Mouse (Mus musculus) myocyte (in vitro differentiated cells): ENCODE results near the gene Adgrb3. TPM values are rescaled to one million over a fixed set of nuclear protein-coding genes. Genes with fewer than 3 reads are reported as not detected.

Experiments
- H3K27me3 ChIP-seq: one replicate; pipeline ENCODE4 v1.6.1; 2011; ENCODE audit not compliant: control insufficient read depth, insufficient read depth, insufficient read length
- H3K36me3 ChIP-seq: one replicate; pipeline ENCODE4 v1.6.1; 2011; ENCODE audit not compliant: control insufficient read depth, insufficient read depth
- H3K4me2 ChIP-seq: one replicate; pipeline ENCODE4 v1.6.1; 2011; ENCODE audit warnings: low read depth, control low read depth
- H3K4me3 ChIP-seq: one replicate; pipeline ENCODE4 v1.5.1; 2011; ENCODE audit warnings: mild to moderate bottlenecking, control low read depth, moderate library complexity
- H3K79me2 ChIP-seq: one replicate; pipeline ENCODE4 v1.6.1; 2011; ENCODE audit not compliant: control insufficient read depth, insufficient read depth
- H3ac ChIP-seq: one replicate; pipeline ENCODE4 v1.6.1; 2011; ENCODE audit not compliant: control insufficient read depth, insufficient read length
- CEBPB ChIP-seq: IDR thresholded peaks from 2 replicates; pipeline ENCODE4 v1.6.1; 2011; ENCODE audit warnings: mild to moderate bottlenecking, moderate library complexity; ENCODE audit not compliant: poor library complexity, insufficient read depth, severe bottlenecking
- E2F4 ChIP-seq: IDR thresholded peaks from one replicate; pipeline ENCODE4 v1.6.1; 2011; ENCODE audit warnings: mild to moderate bottlenecking, control low read depth, moderate library complexity; ENCODE audit not compliant: insufficient read depth
- MAX ChIP-seq: IDR thresholded peaks from one replicate; pipeline ENCODE4 v1.6.1; 2011; ENCODE audit warnings: low read depth, mild to moderate bottlenecking, control low read depth
- MYOD1 ChIP-seq, 3 experiments: IDR thresholded peaks; one replicate each; pipeline ENCODE4 v1.6.1; 2011; ENCODE audit warnings: control low read depth in 2 of 3, low read depth in 2 of 3, mild to moderate bottlenecking in 2 of 3, moderate library complexity in 1 of 3; ENCODE audit not compliant: insufficient read length in 2 of 3, control insufficient read depth in 1 of 3
- MYOG ChIP-seq, 3 experiments: IDR thresholded peaks; one replicate each; pipeline ENCODE4 v1.6.1; 2011; ENCODE audit warnings: control low read depth in 2 of 3, low read depth in 2 of 3, mild to moderate bottlenecking in 2 of 3; ENCODE audit not compliant: insufficient read length in 2 of 3, control insufficient read depth in 1 of 3, insufficient read depth in 1 of 3
- POLR2A ChIP-seq: IDR thresholded peaks from one replicate; pipeline ENCODE4 v1.6.1; 2011; ENCODE audit warnings: low read depth, mild to moderate bottlenecking, control low read depth, moderate library complexity; ENCODE audit not compliant: insufficient read length
- POLR2AphosphoS2 ChIP-seq: IDR thresholded peaks from one replicate; pipeline ENCODE4 v1.6.1; 2011; ENCODE audit warnings: low read depth, control low read depth; ENCODE audit not compliant: insufficient read length
- REST ChIP-seq: IDR thresholded peaks from one replicate; pipeline ENCODE4 v1.6.1; 2011; ENCODE audit warnings: mild to moderate bottlenecking, control low read depth, moderate library complexity; ENCODE audit not compliant: insufficient read depth, insufficient read length
- SRF ChIP-seq: IDR thresholded peaks from one replicate; pipeline ENCODE4 v1.6.1; 2011; ENCODE audit warnings: low read depth; ENCODE audit not compliant: control insufficient read depth, insufficient read length
- TCF12 ChIP-seq: IDR thresholded peaks from one replicate; pipeline ENCODE4 v1.6.1; 2011; ENCODE audit warnings: mild to moderate bottlenecking, control low read depth; ENCODE audit not compliant: poor library complexity, insufficient read depth, severe bottlenecking
- TCF3 ChIP-seq: IDR thresholded peaks from one replicate; pipeline ENCODE4 v1.6.1; 2011; ENCODE audit warnings: low read depth, control low read depth; ENCODE audit not compliant: insufficient read length
- USF1 ChIP-seq: IDR thresholded peaks from one replicate; pipeline ENCODE4 v1.6.1; 2011; ENCODE audit warnings: low read depth, mild to moderate bottlenecking, control low read depth, moderate library complexity
- polyA plus RNA-seq: library from polyadenylated mRNA; unstranded; fragments of >200 nt; fragmentation: generic; extraction: Trizol; gene quantifications from one replicate; pipeline ENCODE4 v1.2.1, GENCODE M21; 2012; ENCODE audit warnings: missing spikeins

Adgrb3 gene
- polyA plus RNA-seq, 1 experiment, result not detected

DNA sequence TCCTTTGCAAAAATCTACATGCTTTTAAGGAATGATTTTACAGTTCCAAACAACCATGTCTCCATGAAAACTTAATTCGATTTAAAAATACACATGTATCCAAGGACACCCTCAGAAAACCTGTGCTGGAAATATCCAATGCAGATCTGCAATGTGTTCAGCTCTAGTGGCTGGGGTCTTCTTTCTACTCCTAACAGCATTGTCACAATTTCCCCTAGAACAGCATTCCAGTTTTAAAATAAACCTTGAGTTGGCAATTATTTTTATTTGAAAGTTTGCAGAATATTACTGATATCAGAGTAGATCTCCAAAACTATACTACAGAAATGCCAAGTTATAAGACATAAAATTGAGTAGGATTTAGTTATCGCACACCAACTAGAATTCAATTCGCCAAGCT lies 601.6 kb downstream of the Adgrb3 start:
- TF ChIP-seq TCF12 (no peak), MAX (no peak), SRF (no peak), TCF3 (no peak), E2F4 (no peak), REST (no peak), CEBPB (no peak), POLR2AphosphoS2 (no peak), USF1 (no peak), POLR2A (no peak), MYOD1 (IDR thresholded peaks at IDR 0.05; ENCODE audit: control insufficient read depth in 1 of 3, insufficient read length in 2 of 3, low read depth in 2 of 3) (no peak), MYOG (IDR thresholded peaks at IDR 0.05; ENCODE audit: control insufficient read depth in 1 of 3, insufficient read depth in 1 of 3, insufficient read length in 2 of 3, low read depth in 2 of 3) (no peak)
- H3ac ChIP-seq, result no peak overlapping the region
- H3K4me2 ChIP-seq, result no peak overlapping the region
- H3K27me3 ChIP-seq, result no peaks in the 10 kb centered on the region
- no peaks in the 10 kb centered on the region for H3K79me2 ChIP-seq
- H3K36me3 ChIP-seq, result no peaks in the 10 kb centered on the region
- H3K4me3 ChIP-seq, result no peak overlapping the region

DNA sequence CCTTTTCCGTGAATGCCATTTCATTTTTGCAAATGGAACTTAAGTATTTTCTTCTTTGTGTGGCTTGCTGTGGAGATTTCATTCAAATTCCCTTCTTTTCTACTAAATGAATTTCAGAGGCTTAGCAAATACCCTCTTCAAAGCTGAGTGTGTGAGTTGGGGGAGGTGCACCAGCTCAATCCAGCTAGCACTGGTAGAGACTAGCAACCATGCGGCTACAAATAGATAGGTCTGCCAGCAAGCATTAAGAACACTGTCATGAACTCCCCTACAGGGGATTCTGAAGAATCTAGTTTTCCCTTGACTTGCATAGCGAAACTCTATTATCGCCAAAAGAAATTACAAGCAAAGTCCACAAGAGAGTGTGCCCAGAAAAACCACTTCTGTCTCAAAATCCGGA lies 624.9 kb downstream of the Adgrb3 start:
- H3K4me2 ChIP-seq, result no peak overlapping the region
- H3K36me3 ChIP-seq, result no peaks in the 10 kb centered on the region
- H3ac ChIP-seq, result no peak overlapping the region
- H3K4me3 ChIP-seq, result no peak overlapping the region
- no peaks in the 10 kb centered on the region for H3K79me2 ChIP-seq
- no peaks in the 10 kb centered on the region for H3K27me3 ChIP-seq
- TF ChIP-seq REST, result no peak
- no peak for TF ChIP-seq USF1
- no peak for TF ChIP-seq MYOG (IDR thresholded peaks at IDR 0.05; ENCODE audit: control insufficient read depth in 1 of 3, insufficient read depth in 1 of 3, insufficient read length in 2 of 3, low read depth in 2 of 3)
- TF ChIP-seq MYOD1 (IDR thresholded peaks at IDR 0.05; ENCODE audit: control insufficient read depth in 1 of 3, insufficient read length in 2 of 3, low read depth in 2 of 3), result no peak
- TF ChIP-seq TCF3, result no peak
- no peak for TF ChIP-seq SRF
- TF ChIP-seq E2F4, result no peak
- TF ChIP-seq POLR2A, result no peak
- TF ChIP-seq POLR2AphosphoS2, result no peak
- no peak for TF ChIP-seq TCF12
- no peak for TF ChIP-seq MAX
- TF ChIP-seq CEBPB, result no peak

DNA sequence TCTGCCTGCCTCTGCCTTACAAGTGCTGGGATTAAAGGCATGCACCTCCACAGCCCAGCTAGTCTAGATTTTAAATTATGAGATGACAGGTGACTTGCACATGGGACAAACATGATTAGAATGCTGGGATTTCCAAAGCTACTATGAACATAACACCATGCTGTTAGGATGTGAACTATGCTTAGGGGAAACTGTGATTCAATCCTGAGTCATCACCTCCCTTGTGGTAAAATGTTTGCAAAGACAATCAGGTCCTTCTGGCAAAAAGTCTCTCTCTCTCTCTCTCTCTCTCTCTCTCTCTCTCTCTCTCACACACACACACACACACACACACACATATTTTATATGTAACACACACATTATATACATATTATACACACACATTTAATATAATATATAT lies 630.1 kb downstream of the Adgrb3 start:
- no peak overlapping the region for H3K4me3 ChIP-seq

DNA sequence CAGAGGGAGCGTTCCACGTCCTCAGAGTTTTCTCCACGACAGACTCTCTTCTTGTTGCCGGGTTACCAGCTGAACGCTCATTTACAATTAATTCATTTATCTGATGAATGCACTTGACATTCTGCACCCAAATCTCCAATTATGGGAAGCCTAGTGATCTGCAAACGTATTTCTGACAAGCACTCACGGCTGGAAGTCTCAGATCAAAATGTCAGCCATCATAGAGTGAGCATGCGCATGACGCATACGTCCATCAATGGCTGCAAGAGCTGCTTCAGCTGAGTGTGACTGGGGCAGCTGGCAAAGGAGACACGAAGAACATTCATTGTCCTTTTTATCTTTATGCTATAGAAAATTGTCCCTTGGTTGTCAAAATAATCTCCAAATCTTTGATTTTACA lies 637.5 kb downstream of the Adgrb3 start:
- Histone ChIP-seq H3K36me3 (no peaks in the 10 kb centered on the region), H3ac (no peak overlapping the region), H3K4me2 (no peak overlapping the region), H3K4me3 (no peak overlapping the region), H3K79me2 (no peaks in the 10 kb centered on the region), H3K27me3 (no peaks in the 10 kb centered on the region)
- TF ChIP-seq CEBPB (no peak), E2F4 (no peak), TCF12 (no peak), POLR2AphosphoS2 (no peak), MYOG (IDR thresholded peaks at IDR 0.05; ENCODE audit: control insufficient read depth in 1 of 3, insufficient read depth in 1 of 3, insufficient read length in 2 of 3, low read depth in 2 of 3) (no peak), POLR2A (no peak), SRF (no peak), MYOD1 (IDR thresholded peaks at IDR 0.05; ENCODE audit: control insufficient read depth in 1 of 3, insufficient read length in 2 of 3, low read depth in 2 of 3) (no peak), REST (no peak), MAX (no peak), USF1 (no peak)

More for the DNA sequence above, 630.1 kb downstream of the Adgrb3 start:
- H3K4me2 ChIP-seq, result no peak overlapping the region
- no peaks in the 10 kb centered on the region for H3K79me2 ChIP-seq
- H3ac ChIP-seq, result no peak overlapping the region
- H3K27me3 ChIP-seq, result no peaks in the 10 kb centered on the region
- no peak for TF ChIP-seq USF1
- TF ChIP-seq POLR2AphosphoS2, result no peak
- H3K36me3 ChIP-seq, result no peaks in the 10 kb centered on the region

DNA sequence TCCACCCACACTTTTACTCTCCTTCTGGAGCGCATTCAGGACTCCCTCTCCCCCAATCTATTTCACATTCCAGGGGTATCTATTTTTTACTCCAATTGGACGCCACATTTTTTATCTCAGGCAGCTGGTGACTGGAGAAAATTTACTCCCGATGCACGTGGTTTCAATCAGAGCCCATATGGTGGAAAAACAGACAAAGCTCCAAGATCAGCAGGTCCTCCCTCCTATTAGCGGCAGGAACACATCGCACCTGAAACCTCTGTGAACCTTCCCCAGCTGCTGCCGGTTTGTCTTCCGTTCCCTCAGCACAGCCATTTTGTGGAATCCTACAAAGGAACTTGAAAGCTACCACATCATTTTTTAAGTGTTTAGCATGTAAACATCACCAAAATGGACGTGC lies 640.2 kb downstream of the Adgrb3 start:
- H3K36me3 ChIP-seq, result no peaks in the 10 kb centered on the region
- no peaks in the 10 kb centered on the region for H3K27me3 ChIP-seq
- TF ChIP-seq POLR2A (no peak), E2F4 (no peak), CEBPB (no peak), MYOG (IDR thresholded peaks at IDR 0.05; ENCODE audit: control insufficient read depth in 1 of 3, insufficient read depth in 1 of 3, insufficient read length in 2 of 3, low read depth in 2 of 3) (no peak), TCF3 (no peak), MAX (no peak), USF1 (no peak), TCF12 (no peak), SRF (no peak), POLR2AphosphoS2 (no peak), REST (no peak), MYOD1 (IDR thresholded peaks at IDR 0.05; ENCODE audit: control insufficient read depth in 1 of 3, insufficient read length in 2 of 3, low read depth in 2 of 3) (no peak)
- no peaks in the 10 kb centered on the region for H3K79me2 ChIP-seq
- no peak overlapping the region for H3K4me2 ChIP-seq
- no peak overlapping the region for H3K4me3 ChIP-seq
- H3ac ChIP-seq, result no peak overlapping the region
